Mouse (Mus musculus) heart, postnatal 36 days (tissue): ENCODE measurements around the gene Gm49398. TPM values are rescaled to one million over a fixed set of nuclear protein-coding genes. Genes with fewer than 3 reads are reported as not detected.

Source experiments
- DNase-seq, 2 experiments: peaks; one replicate each; pipeline ENCODE4 v3.0.0; 2021 to 2022
- intact Hi-C: fragments of 180-260 bp; cut with DNase I; formaldehyde crosslinking; loops from one replicate; pipeline ENCODE4 v1.15.1; 2025
- microRNA-seq, 2 experiments: library from miRNA; unstranded; fragments of <30 nt; microRNA quantifications; one replicate each; pipeline ENCODE4 v1.2.0; 2021; ENCODE audit warnings: borderline number of aligned reads in 2 of 2
- total RNA-seq, 2 experiments: library from RNA; stranded (reverse); gene quantifications; 2 replicates each; pipeline ENCODE4 v1.2.3; 2021

The Gm49398 gene
- not detected for total RNA-seq

DNA sequence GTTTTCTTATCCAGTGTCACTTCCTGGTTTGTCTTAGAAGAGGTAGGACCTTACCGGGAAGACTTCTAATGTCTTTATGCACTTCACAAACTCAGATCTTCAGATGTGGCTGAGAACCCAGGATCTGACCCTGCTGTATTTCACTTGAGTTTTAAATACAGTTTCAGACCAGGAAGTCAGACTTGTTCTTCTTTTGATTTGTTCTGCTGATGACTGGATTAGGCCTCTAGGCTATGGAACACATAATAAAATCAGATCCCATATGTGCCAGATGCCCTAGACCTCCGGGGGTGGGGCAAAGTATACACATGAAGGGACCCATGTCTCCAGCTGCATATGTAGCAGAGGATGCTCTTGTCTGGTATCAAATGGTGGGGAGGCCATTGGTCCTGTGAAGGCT lies at the start of gene Gm49398:
Gm49398 (minus strand) TSS at position 101 of the 400 bp plus-strand sequence.
- intact Hi-C loops: no loop called here
- no peak for DNase-seq

- DNase-seq: no peak
- intact Hi-C loops: no loop called here
Measured at GRCm38 (mm10) chr13:61255258-61255657, 33.4 kb downstream of the Gm49398 start, which contains the start of gene Cts8. Cts8 (minus strand) TSS chr13:61255358.

DNA sequence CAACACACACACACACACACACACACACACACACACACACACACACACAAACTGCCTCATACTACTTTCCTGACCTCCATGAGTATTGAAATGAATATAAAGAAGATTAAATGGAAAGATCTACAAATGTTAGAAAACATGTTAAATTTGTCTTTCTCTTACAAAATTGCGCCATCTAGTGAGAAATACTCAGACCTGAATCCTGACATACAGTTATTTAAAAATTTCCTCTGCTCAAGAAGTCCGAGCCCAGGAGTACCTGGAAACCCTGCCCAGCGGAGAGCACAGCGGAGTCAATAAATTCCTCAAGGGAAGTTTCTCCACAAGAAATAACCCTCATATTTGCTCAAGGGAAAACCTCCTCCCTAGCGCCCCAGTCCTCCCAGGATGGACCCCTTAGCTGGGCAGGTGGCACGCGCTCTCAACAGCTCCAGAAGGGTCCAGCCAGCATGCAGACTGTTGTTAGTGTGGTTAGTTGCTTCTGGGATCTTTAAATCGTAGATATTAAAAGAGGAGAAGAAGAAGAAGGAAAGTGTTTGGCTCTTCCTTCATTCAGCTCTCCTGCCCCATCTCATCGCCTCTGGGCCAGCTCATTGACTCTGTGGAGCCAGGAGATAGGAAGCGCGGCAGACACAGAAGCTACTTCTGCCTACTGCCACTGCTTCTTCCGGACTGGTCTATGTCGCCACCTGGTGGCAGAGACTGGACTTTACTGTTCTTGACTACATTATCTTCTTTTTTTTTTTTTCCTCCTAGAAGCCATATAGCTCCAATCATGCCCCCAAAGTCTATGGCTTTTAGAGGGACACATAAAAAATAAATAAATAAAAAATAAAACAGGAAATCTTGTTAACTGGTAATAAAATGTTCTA lies 47.3 kb downstream of the Gm49398 start:
- intact Hi-C loops: loop anchor here (5.0 to 10.0 kb wide), 2 partner anchors 247 to 484 kb away; no protein-coding TSS in a partner anchor
- DNase-seq: peak; percentile 26 to 62

DNA sequence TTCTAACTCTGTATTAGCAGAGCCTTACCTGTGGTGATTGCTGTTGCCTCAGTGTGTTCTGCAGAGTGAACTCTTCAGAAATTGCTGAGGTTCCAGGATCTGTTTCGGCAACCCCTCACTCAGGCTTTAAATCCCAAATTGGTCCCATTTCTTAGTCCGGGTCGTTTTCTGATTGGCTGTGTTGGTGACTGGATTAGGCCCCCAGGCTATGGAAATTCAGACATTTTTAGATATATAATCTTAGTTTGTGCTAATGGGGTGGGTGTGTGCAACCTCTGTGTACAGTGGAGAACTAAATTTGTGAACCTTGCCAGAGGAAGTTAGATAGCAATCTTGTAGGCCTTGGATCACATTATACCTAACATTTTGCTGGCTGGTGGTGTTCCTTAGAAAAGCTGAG lies 85.3 kb downstream of the Gm49398 start, which contains the start of gene Cts6:
Cts6 (minus strand) TSS at position 101 of the 400 bp plus-strand sequence.
- intact Hi-C loops: no loop called here
- DNase-seq: no peak

Small RNAs within 50 kb of the gene (microRNA-seq; reads per million reads assigned to microRNA genes)
- 0 reads per million in 2 experiments for gene Gm27704

Other genes with a start within 250 kb of the Gm49398 start
- not detected for gene Ctsq, start 248.2 kb downstream of the Gm49398 start, total RNA-seq
- gene Ctsr, start 124.6 kb downstream of the Gm49398 start, total RNA-seq: not detected
- not detected for gene Cts6, start 85.4 kb downstream of the Gm49398 start, total RNA-seq
- not detected for gene Cts8, start 33.5 kb downstream of the Gm49398 start, total RNA-seq
- not detected for gene Cts7, start 69.4 kb upstream of the Gm49398 start, total RNA-seq